Mouse (Mus musculus): ENCODE data around the gene Sec16b.

The Sec16b gene

GRCm38 (mm10) chr1:157506522-157506921 is at the start of gene Sec16b:
Sec16b (plus strand) TSS chr1:157506728.
- peak; percentile 62 for DNase-seq

- DNase-seq: no peak
Observed at GRCm38 (mm10) chr1:157457789-157458188, 48.7 kb upstream of the Sec16b start.

GRCm38 (mm10) chr1:157458421-157459208 is 47.9 kb upstream of the Sec16b start, which contains the start of gene Cryzl2:
Cryzl2 (plus strand) TSS chr1:157458577.
- DNase-seq: peak; percentile 93

GRCm38 (mm10) chr1:157459904-157460303 is 46.6 kb upstream of the Sec16b start:
- DNase-seq: no peak

GRCm38 (mm10) chr1:157461276-157461675 is 45.3 kb upstream of the Sec16b start:
- DNase-seq: no peak

- DNase-seq: no peak
Observed at GRCm38 (mm10) chr1:157462336-157462735, 44.2 kb upstream of the Sec16b start.

- no peak for DNase-seq
Observed at GRCm38 (mm10) chr1:157465194-157465593, 41.3 kb upstream of the Sec16b start.

GRCm38 (mm10) chr1:157467866-157468265 is 38.7 kb upstream of the Sec16b start:
- DNase-seq: no peak

GRCm38 (mm10) chr1:157470761-157471386 is 35.7 kb upstream of the Sec16b start:
- no peak for DNase-seq

- DNase-seq: no peak
Observed at GRCm38 (mm10) chr1:157472716-157473115, 33.8 kb upstream of the Sec16b start.

- no peak for DNase-seq
Observed at GRCm38 (mm10) chr1:157474865-157475264, 31.7 kb upstream of the Sec16b start.

GRCm38 (mm10) chr1:157476231-157476630 is 30.3 kb upstream of the Sec16b start:
- no peak for DNase-seq

GRCm38 (mm10) chr1:157480090-157480489 is 26.4 kb upstream of the Sec16b start:
- DNase-seq: no peak

- no peak for DNase-seq
Observed at GRCm38 (mm10) chr1:157480901-157481300, 25.6 kb upstream of the Sec16b start.

- no peak for DNase-seq
Observed at GRCm38 (mm10) chr1:157481666-157482065, 24.9 kb upstream of the Sec16b start.

- no peak for DNase-seq
Observed at GRCm38 (mm10) chr1:157484161-157484560, 22.4 kb upstream of the Sec16b start.

- no peak for DNase-seq
Observed at GRCm38 (mm10) chr1:157500657-157501056, 5.9 kb upstream of the Sec16b start.

- DNase-seq: no peak
Observed at GRCm38 (mm10) chr1:157501352-157501945, 5.1 kb upstream of the Sec16b start.

- DNase-seq: no peak
Observed at GRCm38 (mm10) chr1:157503071-157503470, 3.5 kb upstream of the Sec16b start.

- peak; percentile 15 for DNase-seq
Observed at GRCm38 (mm10) chr1:157506995-157507595, 567 bp downstream of the Sec16b start.

- peak; percentile 24 for DNase-seq
Observed at GRCm38 (mm10) chr1:157507814-157508213, 1.3 kb downstream of the Sec16b start.

GRCm38 (mm10) chr1:157512690-157513448 is 6.3 kb downstream of the Sec16b start:
- DNase-seq: no peak

GRCm38 (mm10) chr1:157513559-157513958 is 7.0 kb downstream of the Sec16b start:
- DNase-seq: no peak
